Mouse (Mus musculus) MEL (cell line): ENCODE measurements around the gene Galnt2.

Source experiments
- BHLHE40 ChIP-seq: IDR thresholded peaks from 2 replicates; pipeline ENCODE4 v1.6.1; 2012; ENCODE audit warnings: low read depth, mild to moderate bottlenecking, inconsistent platforms, low read length, improper control_type of control experiment, borderline replicate concordance
- CTCF ChIP-seq, 3 experiments: IDR thresholded peaks in 2 of 3; conservative IDR thresholded peaks in 1 of 3; 2 replicates each; pipeline ENCODE4 v1.5.1; 2011 to 2012; ENCODE audit warnings: low read length in 3 of 3, low read depth in 2 of 3, mild to moderate bottlenecking in 2 of 3, improper control_type of control experiment in 1 of 3, inconsistent platforms in 1 of 3, mixed read lengths in 1 of 3, moderate library complexity in 1 of 3; ENCODE audit not compliant: control insufficient read depth in 1 of 3, insufficient read depth in 1 of 3, poor library complexity in 1 of 3, severe bottlenecking in 1 of 3
- EP300 ChIP-seq, 2 experiments: IDR thresholded peaks; 2 replicates each; pipeline ENCODE4 v1.6.1; 2011; ENCODE audit warnings: improper control_type of control experiment in 2 of 2, low read length in 2 of 2, low read depth in 1 of 2, mild to moderate bottlenecking in 1 of 2
- GATA1 ChIP-seq: IDR thresholded peaks from 2 replicates; pipeline ENCODE4 v1.6.1; 2011; ENCODE audit warnings: low read depth, low read length, improper control_type of control experiment
- POLR2A ChIP-seq, 2 experiments: IDR thresholded peaks; 2 replicates each; pipeline ENCODE4 v1.6.1; 2011 to 2012; ENCODE audit warnings: low read length in 2 of 2, mild to moderate bottlenecking in 2 of 2, control low read depth in 1 of 2, improper control_type of control experiment in 1 of 2, low read depth in 1 of 2, moderate library complexity in 1 of 2; ENCODE audit not compliant: control insufficient read depth in 1 of 2, insufficient read depth in 1 of 2, poor library complexity in 1 of 2

GRCm38 (mm10) chr8:124242913-124243312 lies 11.7 kb downstream of the Galnt2 start:
- no peak for TF ChIP-seq EP300 (IDR thresholded peaks at IDR 0.05; ENCODE audit: low read depth in 1 of 2, low read length in 2 of 2)
- TF ChIP-seq GATA1, result no peak
- no peak for TF ChIP-seq POLR2A (IDR thresholded peaks at IDR 0.05; ENCODE audit: control insufficient read depth in 1 of 2, insufficient read depth in 1 of 2, low read depth in 1 of 2, low read length in 2 of 2, poor library complexity in 1 of 2)
- TF ChIP-seq BHLHE40, result no peak
- TF ChIP-seq CTCF (IDR thresholded peaks at IDR 0.05 in 2 of 3, conservative IDR thresholded peaks at IDR 0.05 in 1 of 3; ENCODE audit: control insufficient read depth in 1 of 3, insufficient read depth in 1 of 3, low read depth in 2 of 3, low read length in 3 of 3, poor library complexity in 1 of 3, severe bottlenecking in 1 of 3), result no peak
